Mouse (Mus musculus) neural tube, embryonic 10.5 days (tissue): ENCODE measurements around the gene Rps6ka4.

Source experiments
- DNase-seq: peaks from one replicate; pipeline ENCODE4 v3.0.0-alpha.2; 2017; ENCODE audit warnings: low spot score; ENCODE audit errors: extremely low spot score

The Rps6ka4 gene

GRCm38 (mm10) chr19:6840475-6841291 lies at the start of gene Rps6ka4:
Gene Rps6ka4, minus strand, starts transcription at chr19:6840636.
- DNase-seq = no peak

- no peak for DNase-seq
Measured at GRCm38 (mm10) chr19:6877965-6878364, 37.5 kb upstream of the Rps6ka4 start.

- no peak for DNase-seq
Measured at GRCm38 (mm10) chr19:6876799-6877198, 36.4 kb upstream of the Rps6ka4 start.

GRCm38 (mm10) chr19:6875834-6876233 lies 35.4 kb upstream of the Rps6ka4 start:
- no peak for DNase-seq

GRCm38 (mm10) chr19:6874257-6874656 lies 33.8 kb upstream of the Rps6ka4 start:
- no peak for DNase-seq

GRCm38 (mm10) chr19:6872701-6873100 lies 32.3 kb upstream of the Rps6ka4 start:
- no peak for DNase-seq

GRCm38 (mm10) chr19:6871574-6872271 lies 31.3 kb upstream of the Rps6ka4 start:
- no peak for DNase-seq

- no peak for DNase-seq
Measured at GRCm38 (mm10) chr19:6869355-6869754, 28.9 kb upstream of the Rps6ka4 start.

GRCm38 (mm10) chr19:6861451-6861850 lies 21.0 kb upstream of the Rps6ka4 start:
- no peak for DNase-seq

GRCm38 (mm10) chr19:6860706-6861105 lies 20.3 kb upstream of the Rps6ka4 start:
- DNase-seq = no peak

GRCm38 (mm10) chr19:6859971-6860370 lies 19.5 kb upstream of the Rps6ka4 start:
- DNase-seq = no peak

- no peak for DNase-seq
Measured at GRCm38 (mm10) chr19:6859032-6859651, 18.7 kb upstream of the Rps6ka4 start.

- no peak for DNase-seq
Measured at GRCm38 (mm10) chr19:6858031-6858430, 17.6 kb upstream of the Rps6ka4 start, which contains the start of gene Ccdc88b. Gene Ccdc88b, minus strand, starts transcription at chr19:6858211.

GRCm38 (mm10) chr19:6857391-6858005 lies 17.1 kb upstream of the Rps6ka4 start:
- DNase-seq = no peak

GRCm38 (mm10) chr19:6857003-6857360 lies 16.5 kb upstream of the Rps6ka4 start:
- DNase-seq = no peak

- DNase-seq = no peak
Measured at GRCm38 (mm10) chr19:6856281-6857002, 16.0 kb upstream of the Rps6ka4 start.

GRCm38 (mm10) chr19:6855225-6856031 lies 15.0 kb upstream of the Rps6ka4 start:
- peak; percentile 88 for DNase-seq

- DNase-seq = no peak
Measured at GRCm38 (mm10) chr19:6854658-6855057, 14.2 kb upstream of the Rps6ka4 start.

- DNase-seq = no peak
Measured at GRCm38 (mm10) chr19:6853903-6854302, 13.5 kb upstream of the Rps6ka4 start.
